Mouse (Mus musculus) hindbrain, embryonic 16.5 days (tissue): ENCODE measurements around the gene Insc. TPM values are rescaled to one million over a fixed set of nuclear protein-coding genes. Genes with fewer than 3 reads are reported as not detected.

ENCODE experiments used
- ATAC-seq: fragments of 200-750 bp; cut with Nextera tagmentation; 2 replicates; pipeline ENCODE4 v1.8.0; 2017; ENCODE audit warnings: moderate TSS enrichment, moderate library complexity
- H3K27ac ChIP-seq: fragments of 300-500 bp; sonication (generic); 2 replicates; pipeline ENCODE4 v1.5.1; 2014; ENCODE audit warnings: low read depth, mild to moderate bottlenecking, control low read depth, low read length, moderate library complexity
- H3K27me3 ChIP-seq: fragments of 300-500 bp; sonication (generic); replicated peaks from 2 replicates; pipeline ENCODE4 v1.6.1; 2014; ENCODE audit warnings: low read length; ENCODE audit not compliant: control insufficient read depth, insufficient read depth
- H3K36me3 ChIP-seq: fragments of 300-500 bp; sonication (generic); 2 replicates; pipeline ENCODE4 v1.6.1; 2014; ENCODE audit warnings: mild to moderate bottlenecking, low read length, moderate library complexity, mixed read lengths; ENCODE audit not compliant: control insufficient read depth, insufficient read depth
- H3K4me1 ChIP-seq: fragments of 300-500 bp; sonication (generic); 2 replicates; pipeline ENCODE4 v1.6.1; 2014; ENCODE audit warnings: low read depth, low read length; ENCODE audit not compliant: control insufficient read depth, insufficient read depth
- H3K4me2 ChIP-seq: fragments of 300-500 bp; sonication (generic); 2 replicates; pipeline ENCODE4 v1.6.1; 2014; ENCODE audit warnings: mild to moderate bottlenecking, low read length, control low read depth, moderate library complexity
- H3K4me3 ChIP-seq: fragments of 300-500 bp; sonication (generic); 2 replicates; pipeline ENCODE4 v1.5.1; 2014; ENCODE audit warnings: mild to moderate bottlenecking, low read length, control low read depth, moderate library complexity
- H3K9ac ChIP-seq: fragments of 300-500 bp; sonication (generic); 2 replicates; pipeline ENCODE4 v1.6.1; 2014; ENCODE audit warnings: low read depth, mild to moderate bottlenecking, control low read depth, low read length, moderate library complexity
- H3K9me3 ChIP-seq: fragments of 300-500 bp; sonication (generic); 2 replicates; pipeline ENCODE4 v1.6.1; 2014; ENCODE audit warnings: mild to moderate bottlenecking, low read length, moderate library complexity; ENCODE audit not compliant: control insufficient read depth
- WGBS: fragments of 180-500 bp; shearing (Covaris S2); extraction: QIAGEN DNeasy Blood & Tissue Kit; methylation state at CpG from one replicate; pipeline ENCODE4 v1.1.7; 2014; 5-methylcytosine and 5-hydroxymethylcytosine counted together
- polyA plus RNA-seq: library from polyadenylated mRNA; unstranded; fragments of >200 nt; fragmentation: Nextera tagmentation; extraction: Ambion mirVana; gene quantifications from 2 replicates; pipeline ENCODE4 v1.2.1, GENCODE M21; 2015

Gene Insc
- polyA plus RNA-seq, 1 experiment from 2014 or later: 4.1 TPM

DNA sequence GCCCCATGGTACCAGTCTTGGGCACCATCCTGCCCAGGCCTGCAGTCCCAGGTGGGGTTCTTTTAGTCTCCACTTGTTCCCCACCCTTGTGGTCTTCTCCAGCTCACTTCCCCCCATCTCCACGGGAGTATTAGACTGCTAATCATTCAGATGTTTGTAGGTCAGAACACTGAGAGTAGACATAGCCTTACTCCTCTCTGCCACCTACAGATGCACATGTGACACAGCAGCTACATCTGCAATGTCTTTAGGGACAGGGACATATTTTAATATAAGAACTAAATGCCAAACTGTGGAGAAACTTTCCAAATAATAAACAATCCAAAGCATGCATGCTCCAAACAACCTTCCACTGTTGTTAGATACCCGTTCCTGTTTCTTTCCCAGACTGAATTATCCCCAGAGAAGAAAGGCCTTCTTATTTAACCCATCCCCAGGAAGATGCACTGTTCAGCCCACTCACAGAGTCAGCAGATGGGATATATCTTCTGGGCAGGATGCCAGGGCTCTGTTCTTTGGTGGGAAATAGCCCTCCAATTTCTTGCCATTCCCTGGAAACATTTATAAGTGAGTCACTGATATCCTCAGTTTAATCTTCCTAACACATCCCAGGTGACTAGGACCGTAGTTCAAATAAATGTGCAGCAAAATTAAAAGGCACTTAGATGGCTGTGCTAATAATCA, 88.9 kb downstream of the Insc start:
- H3K36me3 ChIP-seq: no peaks in the 10 kb centered on the region
- no peaks in the 10 kb centered on the region; the same call in 1 of the 2 replicates for H3K4me1 ChIP-seq
- no peak overlapping the region for H3K4me2 ChIP-seq
- H3K27me3 ChIP-seq: no peaks in the 10 kb centered on the region
- WGBS: 54% methylated on average over 3 of the region's 3 CpGs
- no peak; the same call in 1 of the 2 replicates for ATAC-seq
- no peak overlapping the region for H3K9ac ChIP-seq
- no peak overlapping the region for H3K27ac ChIP-seq
- no peaks in the 10 kb centered on the region for H3K9me3 ChIP-seq
- no peak overlapping the region for H3K4me3 ChIP-seq

DNA sequence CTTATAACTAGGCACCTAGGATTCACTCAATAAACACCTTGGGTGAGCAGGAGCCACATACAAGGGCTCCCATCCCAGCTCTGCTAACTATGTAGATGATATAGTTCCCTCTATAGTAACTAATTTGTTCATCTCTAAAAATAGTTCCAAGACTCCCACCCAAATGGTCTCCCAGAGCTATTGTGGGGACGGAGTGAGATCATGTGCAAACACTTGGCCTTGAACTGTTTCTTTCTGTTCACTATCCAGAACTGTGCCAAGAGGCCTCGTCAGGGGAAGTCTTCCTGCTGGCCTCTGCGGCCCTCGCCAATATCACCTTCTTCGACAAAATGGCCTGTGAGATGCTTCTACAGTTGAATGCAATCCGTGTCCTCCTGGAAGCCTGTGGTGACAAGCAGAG, 91.0 kb downstream of the Insc start:
- Histone ChIP-seq H3K27me3 (no peaks in the 10 kb centered on the region), H3K4me3 (no peak overlapping the region), H3K36me3 (no peaks in the 10 kb centered on the region), H3K4me1 (no peaks in the 10 kb centered on the region), H3K27ac (no peak overlapping the region), H3K9ac (no peak overlapping the region), H3K9me3 (no peaks in the 10 kb centered on the region), H3K4me2 (no peak overlapping the region)
- ATAC-seq: no peak
- WGBS: 88% methylated on average over 6 of the region's 6 CpGs

DNA sequence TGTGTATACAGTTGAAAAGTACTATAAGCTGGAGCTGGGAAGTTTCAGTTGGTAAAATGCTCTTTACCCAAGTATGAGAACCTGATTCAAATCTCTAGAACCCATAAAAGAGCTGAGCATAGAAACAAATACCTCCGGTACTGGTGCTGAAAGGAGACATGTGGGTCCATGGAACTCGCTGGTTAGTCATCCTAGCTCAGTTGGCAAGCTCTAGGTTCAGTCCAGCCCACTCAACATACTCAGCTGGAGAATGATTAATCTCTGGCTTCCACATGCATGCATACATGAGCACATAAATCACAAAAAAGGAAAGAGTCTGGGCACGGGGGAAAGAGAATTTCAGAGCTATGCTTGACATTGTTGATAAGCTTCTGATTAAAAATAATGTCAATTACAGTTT, 93.8 kb downstream of the Insc start:
- Histone ChIP-seq H3K27me3 (no peaks in the 10 kb centered on the region), H3K9ac (no peak overlapping the region), H3K36me3 (no peaks in the 10 kb centered on the region), H3K27ac (no peak overlapping the region), H3K9me3 (no peaks in the 10 kb centered on the region), H3K4me2 (no peak overlapping the region), H3K4me1 (no peaks in the 10 kb centered on the region; the same call in 1 of the 2 replicates), H3K4me3 (no peak overlapping the region)
- no peak for ATAC-seq
- WGBS: 89% methylated on average over 3 of the region's 3 CpGs

DNA sequence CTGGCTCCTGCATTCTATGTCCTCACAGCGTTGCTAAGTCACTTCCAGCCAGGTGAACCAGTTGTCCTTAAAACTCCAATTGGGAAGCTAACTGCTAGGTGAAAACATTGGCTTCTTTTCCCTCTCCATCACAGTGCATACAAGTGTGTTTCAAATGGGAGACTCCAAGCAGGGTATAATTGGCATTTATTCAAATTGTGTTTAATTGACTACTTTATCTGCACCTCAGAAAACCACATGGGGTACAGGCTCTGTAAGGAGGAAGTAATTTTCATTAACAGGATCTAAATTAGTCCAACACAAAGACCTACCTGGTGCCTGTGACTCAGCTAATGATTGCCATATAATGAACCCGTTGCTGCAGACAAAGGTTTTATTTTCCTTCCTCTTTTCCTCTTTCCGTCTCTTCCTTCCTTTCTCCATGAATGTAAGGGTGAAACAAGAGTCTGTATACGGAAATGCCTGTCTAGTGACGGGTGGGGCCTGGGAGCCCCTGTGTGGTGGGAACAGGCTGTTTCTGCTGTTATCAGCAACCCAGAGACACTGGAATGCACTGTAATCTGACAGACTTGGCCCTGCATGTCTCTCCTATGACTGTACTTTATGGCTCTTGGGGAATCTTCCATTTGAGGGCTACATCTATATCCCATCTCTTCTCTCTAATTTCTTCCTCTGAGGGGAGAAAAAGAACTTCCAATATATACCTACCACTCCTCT, 96.7 kb downstream of the Insc start:
- ATAC-seq: peak; percentile 6; the same call in 1 of the 2 replicates
- Histone ChIP-seq H3K4me1 (peaks cover 4% of the 10 kb centered on the region; the same call in 1 of the 2 replicates), H3K27me3 (no peaks in the 10 kb centered on the region), H3K36me3 (no peaks in the 10 kb centered on the region), H3K9me3 (no peaks in the 10 kb centered on the region), H3K27ac (no peak overlapping the region), H3K4me3 (no peak overlapping the region), H3K9ac (no peak overlapping the region), H3K4me2 (no peak overlapping the region)
- 54% methylated on average over 5 of the region's 5 CpGs for WGBS

DNA sequence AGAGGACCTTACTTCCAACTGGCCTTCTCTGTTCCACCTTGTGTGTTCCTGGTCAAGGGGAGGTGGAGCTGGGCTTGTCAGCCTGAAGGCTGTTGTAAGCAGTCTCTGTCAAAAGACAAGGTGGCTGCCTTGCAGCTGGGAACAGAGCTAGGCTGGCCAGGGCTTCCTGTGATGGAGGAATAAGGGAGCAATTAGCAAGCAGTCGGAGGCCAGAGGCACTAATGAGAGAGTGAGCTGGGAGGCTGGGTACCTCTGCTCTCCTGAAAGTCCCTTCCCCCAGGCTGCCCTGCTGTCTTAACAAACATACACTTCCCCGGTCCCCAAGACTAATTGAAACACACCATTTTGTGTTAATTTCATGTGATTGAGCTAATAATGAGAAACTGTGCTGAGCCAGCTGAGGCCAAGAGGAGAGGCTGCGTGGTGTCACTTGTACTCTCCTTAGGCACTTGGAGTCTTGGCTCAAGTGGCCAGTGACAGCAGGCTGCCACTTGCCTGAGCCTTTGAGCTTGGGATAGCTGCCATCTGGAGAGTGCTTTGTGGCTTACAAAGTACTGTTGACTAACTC, 99.2 kb downstream of the Insc start:
- Histone ChIP-seq H3K27ac (no peak overlapping the region), H3K4me2 (no peak overlapping the region), H3K36me3 (no peaks in the 10 kb centered on the region), H3K27me3 (no peaks in the 10 kb centered on the region), H3K4me3 (no peak overlapping the region), H3K9ac (no peak overlapping the region), H3K4me1 (peaks cover 4% of the 10 kb centered on the region; the same call in 1 of the 2 replicates), H3K9me3 (no peaks in the 10 kb centered on the region)
- 21% methylated on average over 3 of the region's 3 CpGs for WGBS
- ATAC-seq: peak; percentile 80

DNA sequence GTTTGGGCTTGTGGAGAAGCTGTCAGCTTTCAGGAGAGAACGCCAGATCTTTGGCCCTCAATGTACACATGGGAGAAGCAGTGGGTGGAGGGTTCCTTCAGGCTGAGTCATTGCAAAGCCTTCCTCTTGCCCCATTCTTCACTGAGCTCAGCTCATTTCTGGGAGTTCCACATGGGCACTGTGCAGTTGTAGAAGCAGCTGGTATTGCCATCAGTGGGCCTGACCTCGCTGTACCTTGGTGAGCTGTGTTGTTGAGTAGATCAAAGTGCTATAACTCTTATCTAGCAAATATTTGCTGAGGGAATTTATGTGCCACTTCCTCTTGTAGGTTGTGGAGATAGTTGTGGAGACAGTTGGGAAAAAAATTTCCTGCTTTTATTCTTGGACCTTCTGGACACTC, 103.7 kb downstream of the Insc start:
- no peak overlapping the region for H3K4me3 ChIP-seq
- H3K27me3 ChIP-seq: no peaks in the 10 kb centered on the region
- peaks cover 4% of the 10 kb centered on the region; the same call in 1 of the 2 replicates for H3K4me1 ChIP-seq
- no peak overlapping the region for H3K9ac ChIP-seq
- WGBS: 92% methylated on average over 2 of the region's 2 CpGs
- no peak overlapping the region for H3K27ac ChIP-seq
- no peaks in the 10 kb centered on the region for H3K36me3 ChIP-seq
- no peaks in the 10 kb centered on the region for H3K9me3 ChIP-seq
- no peak for ATAC-seq
- H3K4me2 ChIP-seq: no peak overlapping the region

DNA sequence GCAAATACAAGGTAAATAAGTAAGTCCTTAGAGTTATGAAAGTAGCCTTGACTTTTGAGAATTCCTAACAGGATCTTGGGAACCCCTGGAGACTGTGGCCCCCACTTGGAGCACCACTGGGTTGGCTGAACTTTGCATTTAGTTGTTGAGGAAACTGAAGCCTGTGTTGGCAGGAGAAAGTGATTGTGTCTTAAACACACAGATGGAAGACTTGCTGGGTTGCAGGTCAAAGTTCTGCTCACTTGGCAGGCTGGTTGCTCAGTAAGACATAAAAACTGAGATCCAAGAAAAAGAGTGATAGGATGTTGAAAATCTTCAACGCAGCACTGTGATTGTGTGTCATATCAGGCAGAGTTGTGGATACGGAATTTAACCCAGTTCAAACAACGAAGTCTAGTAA, 108.9 kb downstream of the Insc start:
- H3K4me2 ChIP-seq: no peak overlapping the region
- no peaks in the 10 kb centered on the region for H3K27me3 ChIP-seq
- H3K36me3 ChIP-seq: no peaks in the 10 kb centered on the region
- H3K27ac ChIP-seq: no peak overlapping the region
- ATAC-seq: no peak
- no peaks in the 10 kb centered on the region for H3K4me1 ChIP-seq
- no peak overlapping the region for H3K9ac ChIP-seq
- no peak overlapping the region for H3K4me3 ChIP-seq
- no peaks in the 10 kb centered on the region for H3K9me3 ChIP-seq
- WGBS: 88% methylated on average over 3 of the region's 3 CpGs

DNA sequence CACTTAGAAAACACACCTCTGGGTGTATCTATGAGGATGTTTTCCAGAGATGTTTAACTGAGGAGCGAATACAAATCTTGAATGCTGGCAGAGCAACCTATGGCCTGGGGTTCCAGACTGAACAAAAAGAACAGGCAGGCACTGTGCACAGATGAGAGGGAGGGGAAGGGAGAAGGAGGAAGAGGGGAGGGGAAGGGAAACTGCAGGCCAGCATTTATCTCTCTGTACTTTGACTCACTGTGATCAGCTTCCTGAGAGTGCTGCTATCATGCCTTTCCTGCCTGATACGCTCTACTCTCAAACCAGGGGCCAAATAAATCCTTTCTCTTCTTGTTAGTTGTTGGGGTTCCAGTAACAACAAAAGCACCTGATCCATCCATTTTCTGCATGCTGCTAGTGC, 110.7 kb downstream of the Insc start:
- no peaks in the 10 kb centered on the region for H3K4me1 ChIP-seq
- no peaks in the 10 kb centered on the region for H3K36me3 ChIP-seq
- no peak overlapping the region for H3K9ac ChIP-seq
- H3K4me3 ChIP-seq: no peak overlapping the region
- H3K9me3 ChIP-seq: no peaks in the 10 kb centered on the region
- no peak for ATAC-seq
- WGBS: 63% methylated on average over 2 of the region's 2 CpGs
- H3K4me2 ChIP-seq: no peak overlapping the region
- H3K27me3 ChIP-seq: no peaks in the 10 kb centered on the region
- H3K27ac ChIP-seq: no peak overlapping the region

DNA sequence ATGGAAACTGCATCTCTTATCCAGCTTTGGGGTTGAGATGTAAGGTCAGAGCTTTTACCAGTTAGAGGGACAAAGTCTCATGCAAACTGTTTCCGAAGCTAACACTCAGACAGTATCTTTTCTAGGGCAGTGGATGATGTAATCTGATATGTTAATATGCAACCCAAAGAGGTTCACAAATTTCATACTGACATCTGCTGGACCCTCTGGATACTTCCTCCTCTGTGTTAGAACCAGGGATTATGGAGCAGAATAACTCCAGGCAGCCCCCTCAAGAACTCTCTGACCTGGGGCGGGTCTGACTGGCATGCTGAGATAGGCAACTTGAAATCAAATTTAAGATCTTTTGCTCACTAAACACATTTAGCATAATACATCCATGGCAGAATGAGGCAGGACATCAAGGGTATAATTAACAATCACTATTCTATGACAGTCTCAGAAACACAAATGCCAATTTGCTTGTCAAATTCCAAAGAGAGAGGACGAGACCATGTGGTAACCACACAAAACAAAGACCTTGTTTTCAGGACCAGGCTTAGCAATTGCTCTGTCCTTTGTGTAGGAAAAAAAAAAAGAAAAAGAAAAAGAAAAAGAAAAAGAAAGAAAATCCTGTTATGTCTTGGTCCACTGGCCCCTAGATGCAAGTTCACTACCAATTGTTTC, 117.5 kb downstream of the Insc start:
- H3K4me2 ChIP-seq: no peak overlapping the region
- ATAC-seq: no peak
- no peak overlapping the region for H3K4me3 ChIP-seq
- WGBS: 72% methylated on average over 3 of the region's 3 CpGs
- no peak overlapping the region for H3K27ac ChIP-seq
- no peaks in the 10 kb centered on the region for H3K36me3 ChIP-seq
- H3K9ac ChIP-seq: no peak overlapping the region
- no peaks in the 10 kb centered on the region for H3K4me1 ChIP-seq
- no peaks in the 10 kb centered on the region for H3K9me3 ChIP-seq
- no peaks in the 10 kb centered on the region for H3K27me3 ChIP-seq
